Mouse (Mus musculus): ENCODE measurements at regions not wholly inside any gene's neighbourhood (a gene's known extent, or its start where the extent isn't known, plus 50 kb on each side); places are given as distances from the start of the nearest gene placed in this dataset.

- no peaks in the 10 kb centered on the region for H3K9me3 ChIP-seq (ENCODE audit: low read length)
- WGBS (ENCODE audit: insufficient replicate concordance): 76% methylated on average over 11 of the region's 11 CpGs
- TF ChIP-seq EP300 (IDR thresholded peaks at IDR 0.05; ENCODE audit: low read depth): no peak
- TF ChIP-seq CTCF (IDR thresholded peaks at IDR 0.05; ENCODE audit: low read depth): no peak
- no peak overlapping the region for H3K4me2 ChIP-seq (ENCODE audit: low read depth, low read length)
- no peak overlapping the region for H3K27ac ChIP-seq (ENCODE audit: low read depth)
- peaks cover 4% of the 10 kb centered on the region for H3K4me1 ChIP-seq (ENCODE audit: insufficient read depth)
- H3K27me3 ChIP-seq (ENCODE audit: insufficient read depth, low read length): no peaks in the 10 kb centered on the region
- H3K36me3 ChIP-seq (replicated peaks; ENCODE audit: insufficient read depth, low read length): no peaks in the 10 kb centered on the region
- no peak overlapping the region for H3K9ac ChIP-seq (replicated peaks)
- ATAC-seq (no peak), DNase-seq (no peak)
- no peak overlapping the region for H3K4me3 ChIP-seq (ENCODE audit: low read depth, low read length)
Observed at GRCm38 (mm10) chr13:44250474-44251201, 466.1 kb downstream of the Cd83 start.

- Histone ChIP-seq H3K27ac (ENCODE audit: low read depth) (no peak overlapping the region), H3K4me3 (ENCODE audit: low read depth, low read length) (no peak overlapping the region), H3K9ac (replicated peaks) (no peak overlapping the region), H3K4me1 (ENCODE audit: insufficient read depth) (peaks cover 4% of the 10 kb centered on the region), H3K36me3 (replicated peaks; ENCODE audit: insufficient read depth, low read length) (no peaks in the 10 kb centered on the region), H3K9me3 (ENCODE audit: low read length) (no peaks in the 10 kb centered on the region), H3K4me2 (ENCODE audit: low read depth, low read length) (no peak overlapping the region), H3K27me3 (ENCODE audit: insufficient read depth, low read length) (no peaks in the 10 kb centered on the region)
- no peak for TF ChIP-seq CTCF (IDR thresholded peaks at IDR 0.05; ENCODE audit: low read depth)
- TF ChIP-seq EP300 (IDR thresholded peaks at IDR 0.05; ENCODE audit: low read depth): no peak
- no peak for DNase-seq
- ATAC-seq: no peak
- 65% methylated on average over 1 of the region's 1 CpGs for WGBS (ENCODE audit: insufficient replicate concordance)
Observed at GRCm38 (mm10) chr13:44251503-44251902, 466.9 kb downstream of the Cd83 start.

- no peak overlapping the region for H3K4me2 ChIP-seq (ENCODE audit: low read depth, low read length)
- TF ChIP-seq EP300 (IDR thresholded peaks at IDR 0.05; ENCODE audit: low read depth) (no peak), CTCF (IDR thresholded peaks at IDR 0.05; ENCODE audit: low read depth) (no peak)
- no peak overlapping the region for H3K9ac ChIP-seq (replicated peaks)
- H3K4me3 ChIP-seq (ENCODE audit: low read depth, low read length): no peak overlapping the region
- no peaks in the 10 kb centered on the region for H3K9me3 ChIP-seq (ENCODE audit: low read length)
- ATAC-seq (no peak), DNase-seq (no peak)
- H3K27ac ChIP-seq (ENCODE audit: low read depth): no peak overlapping the region
- H3K27me3 ChIP-seq (ENCODE audit: insufficient read depth, low read length): no peaks in the 10 kb centered on the region
- WGBS (ENCODE audit: insufficient replicate concordance): 76% methylated on average over 3 of the region's 3 CpGs
- no peaks in the 10 kb centered on the region; the same call in 1 of the 2 replicates for H3K4me1 ChIP-seq (ENCODE audit: insufficient read depth)
- H3K36me3 ChIP-seq (replicated peaks; ENCODE audit: insufficient read depth, low read length): no peaks in the 10 kb centered on the region
Observed at GRCm38 (mm10) chr13:44252496-44252895, 467.9 kb downstream of the Cd83 start.

- no peaks in the 10 kb centered on the region for H3K27me3 ChIP-seq (ENCODE audit: insufficient read depth, low read length)
- H3K9ac ChIP-seq (replicated peaks): no peak overlapping the region
- no peak overlapping the region for H3K4me3 ChIP-seq (ENCODE audit: low read depth, low read length)
- TF ChIP-seq EP300 (IDR thresholded peaks at IDR 0.05; ENCODE audit: low read depth): no peak
- no peak for TF ChIP-seq CTCF (IDR thresholded peaks at IDR 0.05; ENCODE audit: low read depth)
- H3K9me3 ChIP-seq (ENCODE audit: low read length): no peaks in the 10 kb centered on the region
- 51% methylated on average over 10 of the region's 10 CpGs for WGBS (ENCODE audit: insufficient replicate concordance)
- H3K4me1 ChIP-seq (ENCODE audit: insufficient read depth): no peaks in the 10 kb centered on the region
- H3K27ac ChIP-seq (ENCODE audit: low read depth): no peak overlapping the region
- no peaks in the 10 kb centered on the region for H3K36me3 ChIP-seq (replicated peaks; ENCODE audit: insufficient read depth, low read length)
- no peak for ATAC-seq
- DNase-seq: no peak
- no peak overlapping the region for H3K4me2 ChIP-seq (ENCODE audit: low read depth, low read length)
Observed at GRCm38 (mm10) chr13:44258422-44258821, 470.9 kb upstream of the Jarid2 start.

GRCm38 (mm10) chr13:44260039-44260438 lies 469.2 kb upstream of the Jarid2 start:
- DNase-seq: no peak
- 53% methylated on average over 6 of the region's 6 CpGs for WGBS (ENCODE audit: insufficient replicate concordance)
- H3K4me1 ChIP-seq (ENCODE audit: insufficient read depth): no peaks in the 10 kb centered on the region

GRCm38 (mm10) chr13:44260637-44261333 lies 468.5 kb upstream of the Jarid2 start:
- H3K27ac ChIP-seq (ENCODE audit: low read depth): no peak overlapping the region
- no peak overlapping the region for H3K4me3 ChIP-seq (ENCODE audit: low read depth, low read length)
- H3K4me1 ChIP-seq (ENCODE audit: insufficient read depth): no peaks in the 10 kb centered on the region
- no peaks in the 10 kb centered on the region for H3K36me3 ChIP-seq (replicated peaks; ENCODE audit: insufficient read depth, low read length)
- H3K4me2 ChIP-seq (ENCODE audit: low read depth, low read length): no peak overlapping the region
- TF ChIP-seq EP300 (IDR thresholded peaks at IDR 0.05; ENCODE audit: low read depth): no peak
- TF ChIP-seq CTCF (IDR thresholded peaks at IDR 0.05; ENCODE audit: low read depth): no peak
- 72% methylated on average over 8 of the region's 8 CpGs for WGBS (ENCODE audit: insufficient replicate concordance)
- DNase-seq (no peak), ATAC-seq (no peak)
- H3K27me3 ChIP-seq (ENCODE audit: insufficient read depth, low read length): no peaks in the 10 kb centered on the region
- no peaks in the 10 kb centered on the region for H3K9me3 ChIP-seq (ENCODE audit: low read length)
- H3K9ac ChIP-seq (replicated peaks): no peak overlapping the region

More at GRCm38 (mm10) chr13:44260039-44260438, 469.2 kb upstream of the Jarid2 start:
- Histone ChIP-seq H3K9ac (replicated peaks) (no peak overlapping the region), H3K4me3 (ENCODE audit: low read depth, low read length) (no peak overlapping the region), H3K27me3 (ENCODE audit: insufficient read depth, low read length) (no peaks in the 10 kb centered on the region), H3K36me3 (replicated peaks; ENCODE audit: insufficient read depth, low read length) (no peaks in the 10 kb centered on the region), H3K9me3 (ENCODE audit: low read length) (no peaks in the 10 kb centered on the region), H3K27ac (ENCODE audit: low read depth) (no peak overlapping the region), H3K4me2 (ENCODE audit: low read depth, low read length) (no peak overlapping the region)
- ATAC-seq: no peak
- TF ChIP-seq EP300 (IDR thresholded peaks at IDR 0.05; ENCODE audit: low read depth) (no peak), CTCF (IDR thresholded peaks at IDR 0.05; ENCODE audit: low read depth) (no peak)
